Mouse (Mus musculus) spleen, adult 2 months (tissue): ENCODE data around the gene Gjb1.

Experiments
- CTCF ChIP-seq: fragments of 200-500 bp; IDR thresholded peaks from 2 replicates; pipeline ENCODE4 v1.5.1; 2011; ENCODE audit warnings: mild to moderate bottlenecking, inconsistent platforms; ENCODE audit not compliant: insufficient read depth, insufficient read length, insufficient replicate concordance; ENCODE audit errors: extremely low read depth
- POLR2A ChIP-seq: fragments of 200-500 bp; IDR thresholded peaks from 2 replicates; pipeline ENCODE4 v1.6.1; 2011; ENCODE audit warnings: low read depth, low read length, inconsistent platforms

DNA sequence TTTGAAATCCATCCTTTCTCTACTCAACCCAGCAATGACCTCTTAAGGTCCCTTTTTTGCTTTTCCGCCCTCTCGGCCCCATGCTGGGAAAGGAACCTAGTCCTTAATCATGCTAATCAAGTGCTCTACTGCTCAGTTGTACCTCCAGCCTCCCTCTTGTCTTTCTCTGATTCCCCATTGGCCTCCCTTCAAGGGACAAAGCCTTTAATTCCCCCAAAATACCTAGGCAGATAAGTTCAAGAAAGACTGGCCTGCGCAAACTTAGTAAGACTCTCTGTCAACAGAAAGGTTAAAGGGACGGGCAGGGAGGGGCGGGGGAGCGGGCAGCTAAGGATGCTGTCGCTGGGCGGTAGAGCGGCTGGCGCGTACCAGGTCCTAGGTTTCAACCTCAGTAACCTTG is 20.3 kb downstream of the Gjb1 start:
- TF ChIP-seq POLR2A (no peak), CTCF (no peak)
